Mouse (Mus musculus) limb, embryonic 11.5 days (tissue): Measurements from ENCODE around the gene Tmem86b. TPM values are rescaled to one million over a fixed set of nuclear protein-coding genes. Genes with fewer than 3 reads are reported as not detected.

ENCODE experiments used
- ATAC-seq: fragments of 200-750 bp; cut with Nextera tagmentation; 2 replicates; pipeline ENCODE4 v1.8.0; 2017; ENCODE audit warnings: low read depth; ENCODE audit not compliant: insufficient number of reproducible peaks, low FRiP score, low TSS enrichment
- DNase-seq: peaks from one replicate; pipeline ENCODE4 v3.0.0-alpha.2; 2015; ENCODE audit warnings: low spot score
- H3K27ac ChIP-seq: fragments of 300-500 bp; sonication (generic); replicated peaks from 2 replicates; pipeline ENCODE4 v1.5.1; 2014; ENCODE audit warnings: low read depth, mild to moderate bottlenecking, low read length
- H3K27me3 ChIP-seq: fragments of 300-500 bp; sonication (generic); 2 replicates; pipeline ENCODE4 v1.6.1; 2014; ENCODE audit warnings: mild to moderate bottlenecking, low read length, mixed read lengths; ENCODE audit not compliant: control insufficient read depth, insufficient read depth
- H3K36me3 ChIP-seq: fragments of 300-500 bp; sonication (generic); 2 replicates; pipeline ENCODE4 v1.6.1; 2014; ENCODE audit warnings: mild to moderate bottlenecking, low read length, moderate library complexity, mixed read lengths; ENCODE audit not compliant: control insufficient read depth, insufficient read depth
- H3K4me1 ChIP-seq: fragments of 300-500 bp; sonication (generic); 2 replicates; pipeline ENCODE4 v1.6.1; 2014; ENCODE audit warnings: low read length, mixed read lengths; ENCODE audit not compliant: control insufficient read depth, insufficient read depth
- H3K4me2 ChIP-seq: fragments of 300-500 bp; sonication (generic); 2 replicates; pipeline ENCODE4 v1.6.1; 2014; ENCODE audit warnings: low read depth, mild to moderate bottlenecking, moderate library complexity; ENCODE audit not compliant: severe bottlenecking
- H3K4me3 ChIP-seq: fragments of 300-500 bp; sonication (generic); 2 replicates; pipeline ENCODE4 v1.5.1; 2014; ENCODE audit warnings: low read depth, low read length
- H3K9ac ChIP-seq: fragments of 300-500 bp; sonication (generic); 2 replicates; pipeline ENCODE4 v1.6.1; 2014; ENCODE audit warnings: mild to moderate bottlenecking, low read length
- H3K9me3 ChIP-seq: fragments of 300-500 bp; sonication (generic); 2 replicates; pipeline ENCODE4 v1.6.1; 2016; ENCODE audit warnings: low read length; ENCODE audit not compliant: control insufficient read depth
- WGBS: fragments of 180-500 bp; shearing (Covaris S2); extraction: QIAGEN DNeasy Blood & Tissue Kit; methylation state at CpG from one replicate; pipeline ENCODE4 v1.1.7; 2014; 5-methylcytosine and 5-hydroxymethylcytosine counted together
- polyA plus RNA-seq: library from polyadenylated mRNA; unstranded; fragments of >200 nt; fragmentation: Nextera tagmentation; extraction: Ambion mirVana; gene quantifications from 2 replicates; pipeline ENCODE4 v1.2.1, GENCODE M21; 2014

Tmem86b gene
- polyA plus RNA-seq, 1 experiment from 2014 or later = 1.1 TPM

- H3K4me1 ChIP-seq = no peaks in the 10 kb centered on the region
- ATAC-seq = no peak
- H3K4me3 ChIP-seq = no peak overlapping the region
- no peak overlapping the region for H3K27ac ChIP-seq
- no peaks in the 10 kb centered on the region for H3K27me3 ChIP-seq
- DNase-seq = no peak
- no peak overlapping the region for H3K9ac ChIP-seq
- 0 out of 2 replicates have a peak, but pooled peaks cover 2% of the 10 kb centered on the region for H3K9me3 ChIP-seq
- peaks cover 41% of the 10 kb centered on the region for H3K36me3 ChIP-seq
- WGBS = 92% methylated on average over 7 of the region's 7 CpGs
- no peak overlapping the region for H3K4me2 ChIP-seq
Observed at GRCm38 (mm10) chr7:4641956-4642355, 10.7 kb upstream of the Tmem86b start.

GRCm38 (mm10) chr7:4641155-4641554, 9.9 kb upstream of the Tmem86b start:
- no peak overlapping the region for H3K27ac ChIP-seq
- H3K36me3 ChIP-seq = peaks cover 39% of the 10 kb centered on the region
- no peaks in the 10 kb centered on the region for H3K4me1 ChIP-seq
- no peak overlapping the region for H3K4me3 ChIP-seq
- H3K9me3 ChIP-seq = no peaks in the 10 kb centered on the region
- H3K27me3 ChIP-seq = no peaks in the 10 kb centered on the region
- ATAC-seq = no peak
- no peak for DNase-seq
- no peak overlapping the region for H3K4me2 ChIP-seq
- 87% methylated on average over 11 of the region's 11 CpGs for WGBS
- no peak overlapping the region for H3K9ac ChIP-seq

GRCm38 (mm10) chr7:4636179-4636578, 5.0 kb upstream of the Tmem86b start:
- ATAC-seq (no peak), DNase-seq (no peak)
- Histone ChIP-seq H3K4me3 (no peak overlapping the region), H3K36me3 (peaks cover 39% of the 10 kb centered on the region), H3K9ac (no peak overlapping the region), H3K9me3 (no peaks in the 10 kb centered on the region), H3K27ac (no peak overlapping the region), H3K4me1 (no peaks in the 10 kb centered on the region), H3K27me3 (no peaks in the 10 kb centered on the region), H3K4me2 (no peak overlapping the region)
- WGBS = 85% methylated on average over 4 of the region's 4 CpGs

DNA sequence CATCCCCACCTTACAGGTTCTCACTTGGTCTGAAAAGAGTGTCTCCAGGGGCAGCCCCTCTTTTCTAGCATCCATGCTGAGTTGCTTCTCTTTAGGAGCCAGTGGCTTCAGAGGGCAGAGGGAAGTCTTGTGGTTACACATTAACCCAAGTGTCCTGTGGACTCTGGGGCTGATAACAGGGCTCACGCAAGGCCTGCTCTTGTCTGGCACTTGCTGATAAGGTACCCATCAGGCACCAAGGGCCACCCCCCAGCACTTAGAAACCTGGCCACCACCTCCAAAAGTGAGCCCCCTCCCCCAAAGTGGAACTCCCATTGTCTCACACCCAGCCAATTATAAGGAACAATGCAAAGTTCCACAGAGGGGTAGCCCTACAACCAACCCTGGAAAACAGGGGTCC, 1.0 kb downstream of the Tmem86b start:
- WGBS = 96% methylated on average over 1 of the region's 1 CpGs
- H3K27me3 ChIP-seq = no peaks in the 10 kb centered on the region
- peaks cover 30% of the 10 kb centered on the region for H3K36me3 ChIP-seq
- H3K27ac ChIP-seq = no peak overlapping the region
- H3K4me1 ChIP-seq = no peaks in the 10 kb centered on the region
- no peaks in the 10 kb centered on the region for H3K9me3 ChIP-seq
- ATAC-seq = no peak
- no peak for DNase-seq
- no peak overlapping the region for H3K4me2 ChIP-seq
- H3K4me3 ChIP-seq = no peak overlapping the region
- H3K9ac ChIP-seq = no peak overlapping the region

DNA sequence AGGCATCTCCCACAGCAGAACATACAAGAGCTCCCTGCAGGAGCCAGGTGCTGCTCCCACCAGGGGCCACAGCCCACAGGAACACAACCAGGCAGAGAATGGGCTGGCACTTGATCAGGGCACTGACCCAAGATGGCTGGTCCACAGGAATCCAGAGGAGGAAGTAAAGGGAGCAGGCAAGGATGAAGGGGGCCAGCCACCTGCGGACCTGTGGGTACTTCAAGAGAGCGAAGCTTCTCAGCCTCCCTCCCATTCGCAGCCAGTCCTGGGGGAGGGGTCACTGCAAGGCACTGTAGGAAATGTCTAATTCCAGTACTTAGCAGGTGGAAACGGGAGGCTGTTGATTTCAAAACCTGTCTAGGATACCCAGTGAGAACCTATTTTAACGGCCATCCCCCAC, 1.6 kb downstream of the Tmem86b start:
- Histone ChIP-seq H3K27ac (no peak overlapping the region), H3K9me3 (no peaks in the 10 kb centered on the region), H3K4me1 (no peaks in the 10 kb centered on the region), H3K36me3 (peaks cover 30% of the 10 kb centered on the region), H3K4me3 (no peak overlapping the region), H3K9ac (no peak overlapping the region; the same call in 1 of the 2 replicates), H3K27me3 (no peaks in the 10 kb centered on the region), H3K4me2 (no peak overlapping the region; the same call in 1 of the 2 replicates)
- ATAC-seq = no peak
- no peak for DNase-seq
- 87% methylated on average over 5 of the region's 5 CpGs for WGBS

- Histone ChIP-seq H3K9ac (no peak overlapping the region), H3K27ac (no peak overlapping the region), H3K4me3 (no peak overlapping the region), H3K4me1 (no peaks in the 10 kb centered on the region), H3K36me3 (peaks cover 13% of the 10 kb centered on the region), H3K4me2 (no peak overlapping the region), H3K9me3 (no peaks in the 10 kb centered on the region), H3K27me3 (no peaks in the 10 kb centered on the region)
- WGBS = 90% methylated on average over 2 of the region's 2 CpGs
- no peak for DNase-seq
- ATAC-seq = no peak
Observed at GRCm38 (mm10) chr7:4625928-4626327, 5.3 kb downstream of the Tmem86b start.

- no peak for ATAC-seq
- H3K4me3 ChIP-seq = no peak overlapping the region
- no peaks in the 10 kb centered on the region for H3K9me3 ChIP-seq
- 58% methylated on average over 1 of the region's 1 CpGs for WGBS
- no peaks in the 10 kb centered on the region for H3K27me3 ChIP-seq
- no peak for DNase-seq
- no peak overlapping the region for H3K27ac ChIP-seq
- H3K4me2 ChIP-seq = no peak overlapping the region
- H3K4me1 ChIP-seq = no peaks in the 10 kb centered on the region
- H3K9ac ChIP-seq = no peak overlapping the region
- peaks cover 7% of the 10 kb centered on the region for H3K36me3 ChIP-seq
Observed at GRCm38 (mm10) chr7:4624343-4624742, 6.9 kb downstream of the Tmem86b start.

DNA sequence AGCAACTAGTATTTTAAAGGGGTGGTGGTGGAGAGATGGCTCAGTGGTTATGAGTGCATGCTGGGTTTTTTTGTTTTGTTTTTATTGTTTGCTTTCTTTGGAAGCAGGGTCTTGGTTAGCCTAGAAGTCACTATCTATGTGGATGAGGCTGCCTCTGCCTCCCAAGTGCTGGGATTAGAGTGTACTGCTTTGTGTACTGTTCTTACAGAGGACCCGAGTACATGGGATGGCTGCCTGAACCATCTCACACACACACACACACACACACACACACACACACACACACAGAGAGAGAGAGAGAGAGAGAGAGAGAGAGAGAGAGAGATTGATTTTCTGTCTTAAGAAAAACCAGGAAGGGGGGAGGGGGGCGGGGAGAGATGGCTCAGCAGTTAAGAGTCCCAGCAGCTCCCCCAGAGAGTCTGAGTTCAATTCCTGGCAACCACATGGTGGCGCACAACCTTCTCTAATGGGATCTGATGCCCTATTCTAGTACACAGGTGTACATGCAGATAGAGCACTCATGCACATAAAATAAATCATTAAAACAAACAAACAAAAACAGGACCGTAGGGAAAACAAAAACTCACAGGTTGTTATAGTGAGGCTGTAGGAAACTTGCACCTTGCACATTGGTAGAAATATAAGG, 7.6 kb downstream of the Tmem86b start:
- ATAC-seq (no peak), DNase-seq (peak; percentile 56)
- H3K4me2 ChIP-seq = no peak overlapping the region
- no peaks in the 10 kb centered on the region for H3K9me3 ChIP-seq
- H3K9ac ChIP-seq = no peak overlapping the region
- no peak overlapping the region for H3K4me3 ChIP-seq
- H3K27ac ChIP-seq = no peak overlapping the region
- H3K36me3 ChIP-seq = peaks cover 3% of the 10 kb centered on the region; the same call in 1 of the 2 replicates
- H3K27me3 ChIP-seq = no peaks in the 10 kb centered on the region
- 33% methylated on average over 4 of the region's 4 CpGs for WGBS
- H3K4me1 ChIP-seq = no peaks in the 10 kb centered on the region

DNA sequence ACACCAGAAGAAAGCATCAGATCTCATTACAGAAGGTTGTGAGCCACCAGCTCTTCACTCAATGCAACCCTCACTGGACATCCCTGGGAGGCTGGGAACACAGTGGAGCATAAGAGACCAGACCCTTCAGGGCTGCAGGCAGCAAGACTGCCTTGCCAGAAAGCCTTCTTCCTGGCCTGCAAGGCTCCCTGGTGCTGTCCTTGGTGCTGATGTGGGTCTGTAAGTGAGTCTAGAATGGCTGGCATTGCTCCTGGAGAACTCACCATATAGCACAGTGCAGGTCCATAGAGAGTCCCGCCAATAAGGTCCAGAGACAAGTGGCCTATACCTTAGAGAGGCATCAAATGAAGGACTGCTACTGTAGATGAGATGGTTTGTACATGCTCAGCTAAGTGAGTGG, 11.2 kb downstream of the Tmem86b start:
- WGBS = 24% methylated on average over 1 of the region's 1 CpGs
- DNase-seq (peak; percentile 87), ATAC-seq (no peak)
- H3K4me1 ChIP-seq = no peaks in the 10 kb centered on the region
- H3K9ac ChIP-seq = no peak overlapping the region
- no peak overlapping the region for H3K27ac ChIP-seq
- H3K36me3 ChIP-seq = no peaks in the 10 kb centered on the region
- H3K4me3 ChIP-seq = no peak overlapping the region
- H3K9me3 ChIP-seq = no peaks in the 10 kb centered on the region
- no peak overlapping the region for H3K4me2 ChIP-seq
- H3K27me3 ChIP-seq = no peaks in the 10 kb centered on the region
